Mouse (Mus musculus): ENCODE measurements around the gene Rsad1.

The Rsad1 gene

DNA sequence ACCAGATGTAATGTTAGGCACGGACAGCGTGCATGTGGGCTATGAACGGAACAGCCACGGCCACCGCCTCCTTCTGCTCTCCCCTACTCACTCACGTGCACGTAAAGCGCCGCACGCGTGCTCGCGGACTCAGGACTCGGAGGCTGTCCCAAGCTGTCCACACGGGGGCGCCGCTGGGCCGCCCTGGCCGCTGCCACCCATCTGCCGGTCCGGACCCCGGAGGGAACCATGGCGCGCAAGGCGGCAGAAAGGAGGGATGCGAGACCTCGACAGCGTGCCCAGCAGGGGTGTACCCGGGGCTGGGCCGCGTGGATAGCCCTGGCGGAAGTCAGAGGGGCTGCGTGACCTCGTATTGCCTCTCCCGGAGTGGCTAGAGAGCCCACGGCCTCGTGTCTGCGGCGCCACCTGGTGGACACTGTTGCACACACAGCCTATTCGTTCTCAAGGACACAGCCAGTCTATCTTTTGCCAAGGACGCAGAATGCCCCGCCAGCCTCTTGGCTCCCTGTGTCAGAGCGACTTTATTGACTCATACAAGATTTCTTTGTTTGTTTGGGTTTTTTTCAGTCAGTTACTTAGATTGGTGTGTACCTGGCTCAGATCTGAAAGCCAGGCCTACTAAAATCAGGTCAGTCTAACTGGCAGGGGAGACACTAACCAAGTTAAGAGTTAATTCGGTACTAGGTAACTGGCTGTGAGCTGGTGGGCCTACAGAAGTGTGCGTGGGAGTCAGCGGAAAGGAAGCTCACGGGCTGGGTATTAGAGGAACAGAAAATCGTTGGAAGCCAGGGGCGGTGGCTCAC, at the start of gene Rsad1:
Rsad1 (minus strand) TSS at position 368 of the 803 bp plus-strand sequence.
- in situ Hi-C loops (cut with MseI, MboI), result no loop called here

DNA sequence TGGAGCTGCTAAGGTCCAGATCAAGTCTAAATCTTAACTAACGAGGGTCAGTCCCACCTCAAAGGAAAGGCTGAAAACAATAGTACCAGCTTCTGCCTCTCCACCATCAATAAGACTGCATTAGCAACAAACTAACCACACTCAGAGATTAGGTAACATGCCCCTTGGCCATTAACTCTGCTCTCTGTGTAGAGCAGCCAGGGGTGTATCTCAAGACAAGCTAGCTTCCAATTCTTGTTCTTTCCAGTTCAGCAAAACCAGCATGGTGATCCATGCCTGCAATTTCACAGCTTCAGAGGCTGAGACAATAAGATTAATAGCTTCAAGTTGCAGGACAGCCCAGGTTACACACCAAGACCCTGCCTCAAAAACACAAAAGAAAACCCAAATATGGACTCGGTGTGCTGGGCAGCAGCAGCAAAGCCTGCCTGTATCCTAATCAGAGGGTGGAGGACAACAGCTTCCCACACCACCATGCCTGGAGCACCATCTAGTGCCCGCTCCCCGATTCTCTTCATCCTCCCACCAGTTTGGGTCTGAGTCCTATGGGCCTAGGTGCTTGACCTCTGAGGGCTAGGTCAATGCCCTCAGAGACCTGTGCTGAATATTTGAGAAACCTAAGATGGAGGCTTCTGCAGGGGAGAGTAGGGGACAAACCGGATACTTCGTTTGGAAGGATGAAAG, 49.5 kb upstream of the Rsad1 start:
- in situ Hi-C loops (cut with MseI, MboI), result no loop called here

DNA sequence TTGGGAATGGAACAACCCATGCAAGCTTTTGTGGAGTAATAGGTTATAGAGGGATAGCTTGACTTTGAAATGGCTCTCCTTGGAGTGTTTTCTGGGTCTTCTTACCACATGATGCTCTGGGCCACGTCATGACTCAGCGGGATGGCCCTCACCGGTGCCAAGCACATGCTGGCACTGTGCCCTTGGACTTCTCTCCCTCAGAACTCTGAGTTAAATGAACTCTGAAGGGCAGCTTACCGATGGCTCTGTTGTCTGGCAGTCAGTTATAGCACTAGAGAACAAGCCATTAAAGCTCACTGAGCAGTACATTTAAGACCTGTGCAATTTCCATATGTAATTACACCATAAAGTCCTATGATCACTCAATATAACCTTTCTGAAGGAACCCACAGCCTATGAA, 48.3 kb upstream of the Rsad1 start:
- in situ Hi-C loops (cut with MseI, MboI), result no loop called here

DNA sequence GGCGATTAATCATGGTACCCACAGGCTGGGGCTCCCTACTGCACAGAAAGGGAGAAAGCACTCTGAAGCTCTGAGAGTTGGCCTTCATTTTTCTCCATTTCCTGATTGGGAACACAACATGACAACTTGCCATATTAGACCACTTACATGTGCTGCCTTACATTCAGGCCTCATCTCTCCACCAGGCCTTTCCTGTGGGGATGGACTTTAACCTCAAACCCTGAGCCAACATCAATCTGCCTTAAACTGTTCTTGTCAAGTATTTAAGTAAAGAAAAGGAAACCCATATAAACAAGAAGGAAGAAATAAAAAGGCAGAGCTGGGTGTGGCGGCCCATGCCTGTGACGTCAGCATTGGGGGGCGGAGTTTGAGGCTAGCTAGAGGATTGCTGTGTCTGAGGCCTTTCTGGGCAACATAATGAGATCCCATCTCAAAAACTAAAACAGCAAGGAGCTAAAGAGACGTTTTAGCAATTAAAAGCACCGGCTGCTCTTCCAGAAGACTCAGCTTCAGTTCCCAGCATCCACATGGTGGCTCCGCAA, 47.3 kb upstream of the Rsad1 start:
- in situ Hi-C loops (cut with MseI, MboI), result no loop called here

DNA sequence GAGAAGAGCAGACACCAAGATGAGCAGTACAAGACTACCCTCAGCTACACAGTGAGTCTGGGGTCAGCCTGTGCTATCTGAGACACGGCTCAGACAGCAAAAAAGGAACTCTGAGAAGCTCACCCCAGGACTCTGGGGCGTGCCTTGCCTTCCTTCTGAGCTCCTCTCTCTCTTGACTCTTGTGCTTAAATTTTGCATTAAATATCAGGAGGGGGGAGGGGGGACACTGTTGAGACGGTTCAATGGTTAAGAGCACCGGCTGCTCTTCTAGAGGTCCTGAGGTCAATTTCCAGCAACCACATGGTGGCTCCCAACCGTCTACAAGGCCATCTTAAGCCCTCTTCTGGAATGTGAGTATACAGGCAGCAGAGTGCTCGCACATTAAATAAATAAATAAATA, 38.5 kb upstream of the Rsad1 start:
- in situ Hi-C loops (cut with MseI, MboI), result no loop called here

GRCm38 (mm10) chr11:94585091-94585490, 36.0 kb upstream of the Rsad1 start:
- in situ Hi-C loops (cut with MseI, MboI), result no loop called here

GRCm38 (mm10) chr11:94580111-94580740, 31.2 kb upstream of the Rsad1 start:
- in situ Hi-C loops (cut with MseI, MboI), result no loop called here

GRCm38 (mm10) chr11:94576361-94576760, 27.3 kb upstream of the Rsad1 start:
- in situ Hi-C loops (cut with MseI, MboI), result no loop called here

DNA sequence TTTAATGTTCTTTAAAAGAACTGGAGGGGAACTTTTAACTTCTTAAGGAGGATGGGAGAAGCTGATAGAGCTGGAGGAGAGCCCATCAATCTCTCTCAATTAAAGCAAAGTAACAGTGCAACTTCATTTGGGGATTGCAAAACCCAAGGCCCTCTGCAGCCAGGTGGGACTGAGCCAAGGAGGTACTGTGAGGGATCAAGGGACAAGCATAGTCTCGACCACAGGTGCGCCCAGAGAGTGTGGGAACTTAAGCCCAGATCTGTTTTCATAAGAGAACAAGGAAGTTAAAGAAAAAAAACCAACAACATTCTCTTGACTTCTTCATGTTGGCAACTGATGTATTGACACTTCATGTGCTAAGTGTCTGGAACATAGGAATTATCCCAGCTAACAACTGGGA, 26.0 kb upstream of the Rsad1 start:
- in situ Hi-C loops (cut with MseI, MboI), result no loop called here

DNA sequence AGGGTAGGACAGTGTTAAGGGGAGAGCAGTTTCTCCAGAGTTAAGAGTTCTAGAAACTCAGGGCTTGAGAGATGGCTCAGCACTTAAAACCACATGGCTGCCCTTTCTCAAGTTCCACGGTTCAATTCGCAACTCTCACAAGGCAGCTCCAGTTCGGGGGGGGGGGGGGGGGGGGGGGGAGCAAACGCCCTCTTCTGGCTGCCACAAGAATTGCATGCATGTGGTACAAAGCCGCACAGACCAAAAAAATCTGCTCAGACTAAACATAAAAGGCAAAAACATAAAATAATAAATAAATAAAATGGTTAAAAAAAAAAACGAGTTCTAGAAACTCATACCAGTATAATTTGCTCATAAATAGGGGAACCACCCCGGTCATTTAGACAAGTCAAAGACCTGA, 25.5 kb upstream of the Rsad1 start:
- in situ Hi-C loops (cut with MseI, MboI), result no loop called here

- in situ Hi-C loops (cut with MseI, MboI), result no loop called here
Measured at GRCm38 (mm10) chr11:94571850-94572249, 22.8 kb upstream of the Rsad1 start.

DNA sequence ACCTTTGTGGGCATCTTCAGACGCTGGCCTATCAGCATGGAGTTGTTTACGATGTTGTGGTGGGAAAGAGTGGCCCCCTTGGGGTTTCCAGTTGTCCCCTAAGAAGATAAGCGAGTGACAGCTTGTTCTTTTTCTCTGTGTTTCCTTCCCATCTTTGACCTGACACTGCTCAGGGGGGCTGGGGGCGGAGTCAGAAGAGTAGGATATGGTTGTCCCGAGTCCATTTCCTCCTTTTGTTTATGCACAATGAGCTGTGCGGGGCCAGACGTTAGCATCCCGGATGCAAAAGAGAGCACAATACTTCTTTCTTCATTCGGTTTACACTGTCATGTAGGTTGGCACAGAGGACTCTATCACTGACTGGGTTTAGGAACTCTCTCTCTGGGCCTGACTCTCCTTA, 21.6 kb upstream of the Rsad1 start:
- in situ Hi-C loops (cut with MseI, MboI), result no loop called here

DNA sequence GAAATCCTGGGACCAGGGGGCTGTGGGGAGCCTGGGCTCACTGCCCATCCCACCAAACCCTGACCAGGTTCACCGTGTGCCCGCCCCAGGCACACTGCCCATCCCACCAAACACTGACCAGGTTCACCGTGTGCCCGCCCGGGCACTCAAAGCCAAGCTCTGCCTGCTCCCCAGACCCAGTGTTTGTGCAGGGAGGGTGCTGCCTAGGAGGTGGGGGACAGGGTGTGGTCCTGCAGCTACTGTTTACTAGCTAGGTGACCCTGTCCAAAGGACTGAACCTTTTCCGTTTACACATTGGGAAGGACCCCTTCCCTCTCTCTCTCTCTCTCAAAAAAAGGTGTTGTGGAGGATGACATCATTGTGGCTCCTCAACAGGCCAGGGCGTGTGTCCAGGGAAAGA, 18.3 kb upstream of the Rsad1 start:
- in situ Hi-C loops (cut with MseI, MboI), result no loop called here

GRCm38 (mm10) chr11:94566534-94566933, 17.5 kb upstream of the Rsad1 start:
- in situ Hi-C loops (cut with MseI, MboI), result no loop called here

GRCm38 (mm10) chr11:94565151-94565479, 16.1 kb upstream of the Rsad1 start:
- in situ Hi-C loops (cut with MseI, MboI), result no loop called here

GRCm38 (mm10) chr11:94564437-94565150, 15.5 kb upstream of the Rsad1 start, which contains the start of gene Chad:
Gene Chad, plus strand, starts transcription at chr11:94565047.
- in situ Hi-C loops (cut with MseI, MboI), result no loop called here

DNA sequence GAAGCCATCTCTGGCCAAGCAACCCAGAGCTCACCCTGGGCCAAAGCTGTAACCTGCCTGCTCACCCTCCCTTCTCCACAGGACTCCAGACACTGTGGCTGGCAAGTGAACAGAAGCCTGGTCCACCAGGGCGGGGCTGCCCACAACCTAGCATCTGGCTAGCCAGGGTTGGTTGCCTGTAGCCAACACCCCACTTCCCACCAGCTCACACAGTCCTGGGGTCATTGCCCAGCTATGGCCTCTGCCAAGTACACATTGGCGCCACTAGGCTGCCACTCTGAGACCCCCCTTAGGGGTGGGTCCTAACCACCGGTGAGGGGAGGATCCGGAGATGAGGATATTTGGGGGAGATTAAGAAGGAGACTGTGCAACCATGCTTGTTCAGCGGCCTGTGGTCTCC, 14.8 kb upstream of the Rsad1 start:
- in situ Hi-C loops (cut with MseI, MboI), result no loop called here

GRCm38 (mm10) chr11:94563383-94563782, 14.3 kb upstream of the Rsad1 start:
- in situ Hi-C loops (cut with MseI, MboI), result no loop called here

DNA sequence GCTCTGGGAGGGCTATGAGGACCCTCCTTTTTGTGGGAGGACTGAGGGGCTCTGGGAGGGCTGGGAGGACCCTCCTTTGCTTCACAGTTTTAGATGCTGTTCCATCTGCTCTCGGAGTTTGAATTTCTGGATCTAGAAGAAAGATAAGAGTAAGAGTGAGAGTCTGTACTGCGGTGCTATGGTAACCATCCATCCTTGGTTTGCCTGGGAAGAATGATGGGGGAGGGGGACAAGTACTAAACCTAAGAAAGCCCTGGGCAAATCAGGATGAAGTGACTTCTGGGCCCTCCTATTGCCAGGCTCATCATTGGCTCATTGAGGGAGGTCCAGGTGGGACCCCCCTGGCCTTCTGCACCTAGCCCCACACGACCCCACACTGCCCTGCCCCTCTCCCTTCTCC, 9.2 kb upstream of the Rsad1 start:
- in situ Hi-C loops (cut with MseI, MboI), result no loop called here

DNA sequence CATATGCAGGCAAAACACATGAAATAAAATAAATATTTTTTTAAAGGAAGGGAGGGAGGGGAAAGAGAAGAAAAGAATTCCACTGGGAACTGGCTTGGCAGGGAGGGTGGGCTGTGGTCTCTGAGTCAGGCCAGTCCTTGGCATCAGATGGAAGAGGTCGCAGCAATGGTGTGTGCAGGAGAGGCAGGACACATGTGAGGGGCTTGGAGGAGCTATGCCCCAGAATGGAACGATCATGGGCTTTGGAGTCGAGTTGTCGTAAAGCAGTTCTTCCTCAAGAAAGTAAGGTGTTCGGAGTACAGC, 1.3 kb upstream of the Rsad1 start:
- in situ Hi-C loops (cut with MseI, MboI), result no loop called here

GRCm38 (mm10) chr11:94549691-94550441, 811 bp upstream of the Rsad1 start:
- in situ Hi-C loops (cut with MseI, MboI), result no loop called here
